Mouse (Mus musculus): ENCODE results near the gene Plxna4.

Plxna4 gene

DNA sequence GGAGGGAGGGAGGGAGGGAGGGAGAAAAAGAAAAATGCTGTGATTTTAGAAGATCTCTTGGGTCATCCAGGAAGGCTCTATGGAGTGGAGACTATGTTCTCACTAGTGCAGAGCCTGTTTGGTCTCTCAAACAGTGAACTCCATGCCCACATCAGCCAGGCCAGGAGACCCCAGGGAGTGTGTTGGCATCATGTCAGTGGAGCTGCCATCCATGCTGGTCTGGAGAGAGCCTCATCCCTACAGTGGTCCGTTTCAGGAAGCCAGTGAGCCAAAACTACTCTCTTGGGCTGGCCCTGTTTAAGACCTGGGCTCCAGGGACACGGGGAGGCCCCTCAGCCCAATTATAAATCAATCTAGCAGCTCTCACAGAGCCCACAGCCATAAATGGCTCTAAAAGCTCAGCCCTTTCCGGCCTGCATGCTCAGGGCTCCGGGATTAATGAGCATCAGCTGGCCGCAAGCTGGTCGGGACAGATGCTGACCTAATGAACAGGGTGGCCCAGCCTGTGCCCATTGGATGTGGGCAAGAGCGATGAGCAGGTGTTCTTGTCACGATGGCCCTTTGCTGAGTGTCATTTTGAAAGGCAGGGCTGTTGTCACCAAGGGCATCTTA lies 180.3 kb downstream of the Plxna4 start:
- no peak for DNase-seq (ENCODE audit: low read depth, low spot score)

- no peak for DNase-seq (ENCODE audit: low read depth, low spot score)
These were observed 181.5 kb downstream of the Plxna4 start for GRCm38 (mm10) chr6:32406316-32407095.

- no peak for DNase-seq (ENCODE audit: low read depth, low spot score)
These were observed 185.3 kb downstream of the Plxna4 start for GRCm38 (mm10) chr6:32402560-32403235.

DNA sequence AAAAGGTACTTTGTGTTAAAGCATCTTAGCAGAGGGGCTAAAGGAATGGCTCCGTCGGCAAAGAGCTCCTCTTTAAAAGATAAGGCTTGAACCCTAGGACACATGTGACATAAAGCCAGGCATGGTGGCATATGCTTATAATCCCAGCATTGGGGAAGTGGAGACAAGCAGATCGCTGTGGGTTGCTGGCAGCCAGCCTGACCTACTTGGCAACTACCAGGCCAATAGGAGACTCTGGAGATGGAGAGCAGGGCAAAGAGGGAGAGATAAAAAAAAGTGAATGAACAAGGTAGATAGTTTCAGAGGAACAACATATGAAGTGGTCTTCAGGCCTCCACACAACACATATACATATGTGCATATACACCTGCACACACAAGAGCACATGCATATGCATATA lies 189.7 kb downstream of the Plxna4 start:
- no peak for DNase-seq (ENCODE audit: low read depth, low spot score)

GRCm38 (mm10) chr6:32397133-32397730 lies 190.8 kb downstream of the Plxna4 start:
- DNase-seq (ENCODE audit: low read depth, low spot score): no peak

DNA sequence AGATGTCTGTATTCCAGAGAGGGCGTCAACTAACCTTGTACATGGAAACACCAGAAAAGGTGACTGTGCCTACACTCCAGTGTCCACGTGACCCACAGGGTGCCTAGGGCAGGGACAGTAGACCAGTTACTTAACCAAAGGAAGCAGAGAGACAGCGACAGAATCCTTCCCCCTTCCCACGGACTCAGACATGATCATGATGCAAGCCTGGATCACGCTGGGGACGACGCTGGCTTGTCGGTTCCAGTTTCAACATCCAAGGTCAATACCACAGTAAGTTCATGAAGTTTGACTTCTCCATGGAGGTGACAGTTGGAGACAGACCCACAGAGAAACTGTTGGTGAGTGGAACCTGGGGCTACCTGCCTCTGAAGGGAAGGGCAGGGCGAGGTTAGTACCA lies 192.6 kb downstream of the Plxna4 start:
- no peak for DNase-seq (ENCODE audit: low read depth, low spot score)

DNA sequence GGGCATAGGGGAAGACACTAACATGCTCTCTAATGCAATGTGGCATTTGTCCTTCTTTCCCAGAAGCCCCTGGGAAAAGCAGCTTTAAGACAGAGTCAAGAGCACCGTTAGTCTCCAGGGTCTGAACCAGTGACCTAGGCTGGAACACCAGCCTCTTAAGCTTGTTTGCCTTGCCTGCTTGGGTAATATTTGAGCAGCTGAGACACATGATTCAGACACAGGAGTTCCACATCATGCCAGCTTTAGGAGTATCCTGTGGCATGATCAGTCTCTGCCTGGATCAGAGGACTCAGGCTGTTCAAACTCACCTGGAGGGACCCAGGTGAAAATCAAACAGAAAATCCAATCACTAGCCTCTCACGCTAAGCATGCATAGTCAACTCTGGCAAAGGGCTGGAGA lies 195.7 kb downstream of the Plxna4 start:
- no peak for DNase-seq (ENCODE audit: low read depth, low spot score)

DNA sequence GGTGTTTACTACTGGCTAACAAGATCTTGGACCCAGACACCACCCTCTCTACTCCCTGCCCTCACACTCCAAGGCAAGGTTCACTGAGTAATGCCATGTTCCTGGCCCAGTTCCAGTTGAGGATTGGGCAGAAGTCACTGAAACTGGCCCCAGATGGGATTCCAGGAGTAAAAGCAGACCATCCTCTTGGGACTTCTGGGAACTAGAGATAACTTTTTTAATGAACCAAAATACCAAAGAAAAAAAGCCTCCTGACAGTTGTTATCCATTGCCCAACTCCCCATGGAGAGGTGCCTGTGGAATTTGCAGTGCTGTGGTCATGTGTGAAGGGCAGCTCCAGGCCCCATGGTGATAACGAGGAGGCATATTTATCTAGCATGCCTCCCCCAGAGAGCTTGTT lies 199.7 kb downstream of the Plxna4 start:
- no peak for DNase-seq (ENCODE audit: low read depth, low spot score)

DNA sequence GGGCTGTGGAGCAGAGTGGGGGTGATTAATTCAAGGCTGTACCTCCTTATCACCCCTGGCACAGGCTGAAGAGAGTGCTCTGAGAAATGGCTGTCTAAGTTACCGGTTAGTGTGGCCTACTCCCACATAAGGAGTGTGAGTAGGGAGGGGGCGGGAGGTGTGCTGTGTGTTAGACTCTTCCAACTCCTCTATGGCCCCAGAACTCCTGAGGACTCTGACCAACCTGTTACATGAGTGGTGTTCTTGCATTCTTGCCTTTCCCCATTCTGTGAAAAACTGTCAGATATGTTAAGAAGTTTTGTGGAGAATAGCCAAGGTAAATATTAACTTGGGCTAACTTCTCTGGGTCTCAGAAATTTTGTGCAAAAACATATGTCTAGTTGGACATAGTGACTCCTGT lies 201.1 kb downstream of the Plxna4 start:
- DNase-seq (ENCODE audit: low read depth, low spot score): no peak

GRCm38 (mm10) chr6:32384937-32385336 lies 203.1 kb downstream of the Plxna4 start:
- DNase-seq (ENCODE audit: low read depth, low spot score): no peak

DNA sequence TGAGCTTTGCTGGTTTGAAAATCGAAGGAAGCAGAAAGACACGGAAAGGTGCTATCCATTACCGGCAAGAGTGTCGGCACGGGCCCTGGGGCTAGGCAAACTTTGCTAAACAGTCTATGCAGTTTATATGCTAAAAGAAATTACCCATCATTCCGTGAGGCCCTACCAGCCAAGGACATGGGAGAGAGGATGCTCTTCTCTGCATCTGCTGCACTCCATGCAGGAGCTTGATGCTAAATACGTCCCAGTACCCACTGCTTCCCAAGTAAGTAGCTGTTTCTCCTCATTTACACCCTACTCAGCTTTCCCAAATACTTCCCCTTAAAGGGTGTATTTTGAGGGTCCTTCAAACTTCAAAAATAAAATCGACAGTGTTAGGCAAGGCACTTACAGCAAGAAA lies 203.6 kb downstream of the Plxna4 start:
- DNase-seq (ENCODE audit: low read depth, low spot score): no peak

DNA sequence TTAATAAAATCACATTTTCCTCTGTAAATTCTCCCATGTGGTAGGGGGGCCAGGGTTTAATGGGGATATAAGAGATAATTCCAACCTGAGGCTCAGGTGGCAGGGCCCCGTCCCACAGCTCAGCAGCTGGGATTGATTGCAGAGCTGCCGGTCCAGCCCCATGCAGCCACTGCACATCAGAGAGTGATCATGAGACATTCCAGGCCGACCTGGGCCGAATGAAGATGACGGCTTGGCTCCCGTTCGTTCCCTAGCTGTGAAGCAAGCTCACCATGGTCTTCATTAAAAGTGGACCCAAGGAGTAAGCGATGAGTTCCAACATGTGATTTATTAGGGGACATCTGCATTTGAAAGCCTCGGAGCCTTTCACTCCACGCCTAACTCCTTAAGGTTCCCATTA lies 206.5 kb downstream of the Plxna4 start:
- DNase-seq (ENCODE audit: low read depth, low spot score): no peak

DNA sequence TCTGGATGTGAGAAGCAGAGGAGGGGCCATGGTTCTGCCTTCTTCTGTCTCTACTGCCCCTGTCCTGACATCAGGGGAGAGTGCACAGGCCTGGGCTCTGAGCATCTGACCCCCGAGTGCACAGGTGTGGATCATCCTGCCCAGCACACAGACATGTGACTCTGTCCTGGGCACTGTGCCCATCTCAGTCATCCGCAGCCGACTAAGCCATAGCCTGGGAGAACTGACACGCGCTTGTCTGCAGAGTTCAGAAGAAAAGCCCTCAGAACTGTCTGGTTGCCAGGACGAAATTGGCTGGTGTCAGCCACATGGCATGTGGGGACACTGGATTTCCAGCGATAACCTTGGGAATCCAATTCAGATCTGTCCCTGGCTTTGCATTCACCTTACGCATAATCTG lies 210.8 kb downstream of the Plxna4 start:
- DNase-seq (ENCODE audit: low read depth, low spot score): no peak

DNA sequence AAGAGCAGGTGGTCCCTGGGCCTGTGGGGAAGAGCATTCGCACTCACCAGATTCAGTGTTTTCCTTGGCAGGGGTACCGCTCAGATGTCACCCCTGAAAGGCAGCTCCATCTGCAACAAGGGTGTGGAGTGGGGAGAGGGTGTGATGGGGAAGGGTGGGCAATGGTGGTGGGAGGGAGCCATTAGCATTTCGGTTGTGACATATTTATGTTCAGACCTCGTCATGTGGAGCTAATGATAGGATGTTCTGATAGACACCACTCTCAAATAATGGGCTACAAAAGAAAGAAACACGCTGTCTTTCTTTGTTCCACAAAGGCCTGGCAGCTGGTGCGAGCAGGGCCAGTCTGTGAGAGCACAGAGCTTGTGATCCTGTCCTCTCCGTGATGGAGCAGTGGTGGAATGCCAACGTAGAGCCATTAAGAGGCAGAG lies 214.0 kb downstream of the Plxna4 start:
- DNase-seq (ENCODE audit: low read depth, low spot score): no peak

- no peak for DNase-seq (ENCODE audit: low read depth, low spot score)
These were observed 218.9 kb downstream of the Plxna4 start for GRCm38 (mm10) chr6:32369092-32369491.

DNA sequence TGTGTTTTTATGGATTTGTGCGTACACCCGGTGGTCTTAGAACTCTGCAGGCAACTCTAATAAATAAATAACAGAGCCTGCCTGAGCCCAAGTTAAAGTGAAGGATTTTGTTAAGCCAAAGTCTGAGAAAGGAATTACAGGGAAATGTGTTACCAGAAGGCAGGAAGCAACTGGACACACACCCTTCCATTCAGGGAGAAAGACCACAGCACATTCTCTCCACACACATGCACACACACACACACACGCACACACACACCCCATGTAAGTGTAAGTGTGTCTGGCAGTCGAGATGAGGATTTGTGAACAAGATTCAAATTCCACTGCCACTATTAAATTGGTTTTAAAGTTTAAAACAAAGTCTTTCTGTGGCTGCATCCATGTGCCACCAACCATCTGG lies 219.6 kb downstream of the Plxna4 start:
- no peak for DNase-seq (ENCODE audit: low read depth, low spot score)

DNA sequence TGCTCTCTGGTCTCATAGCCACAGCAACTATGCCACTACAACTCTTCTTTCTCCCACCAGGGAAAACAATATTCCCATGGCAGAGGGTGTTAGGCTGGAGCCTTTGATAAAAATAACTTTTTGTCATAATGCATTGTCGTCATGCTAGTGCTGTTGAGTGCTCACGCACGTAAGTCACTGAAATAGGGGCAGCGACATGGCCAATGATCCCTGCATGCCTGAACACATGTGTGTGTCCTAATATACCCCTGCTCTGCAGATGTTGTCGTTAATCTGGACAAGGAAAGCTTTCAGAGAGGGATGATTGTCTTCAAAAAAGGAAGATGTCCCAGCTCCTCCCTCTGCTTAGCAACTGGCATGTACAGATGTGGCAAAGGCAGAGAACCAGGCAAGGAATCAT lies 223.1 kb downstream of the Plxna4 start:
- no peak for DNase-seq (ENCODE audit: low read depth, low spot score)

DNA sequence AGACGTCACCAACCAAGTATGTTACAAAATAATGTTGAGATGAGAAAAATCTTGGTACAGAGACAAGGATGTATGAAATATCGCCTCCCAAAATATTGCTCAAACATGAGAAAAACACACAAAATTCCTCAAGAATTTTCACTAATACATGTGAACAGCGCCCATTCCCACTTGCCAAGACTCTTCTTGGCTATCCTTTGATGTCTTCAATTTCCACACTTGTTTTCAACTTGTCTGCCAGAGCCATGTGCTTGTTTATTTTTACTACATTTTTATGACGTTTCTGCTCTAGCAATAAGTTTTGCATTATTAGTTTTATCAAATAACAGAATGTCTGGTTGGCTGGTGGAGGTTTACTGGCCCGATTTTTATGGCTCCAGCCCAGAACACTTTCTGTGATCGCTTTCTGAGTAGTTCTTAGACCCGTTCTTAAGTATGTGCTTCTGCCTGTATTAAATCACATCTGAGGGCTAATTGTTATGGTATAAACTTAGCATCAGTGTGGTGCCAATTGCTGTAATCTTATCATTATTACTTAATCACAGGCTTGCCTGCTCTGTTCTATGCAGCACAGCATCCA lies 224.4 kb downstream of the Plxna4 start:
- no peak for DNase-seq (ENCODE audit: low read depth, low spot score)

GRCm38 (mm10) chr6:32362421-32362820 lies 225.6 kb downstream of the Plxna4 start:
- DNase-seq (ENCODE audit: low read depth, low spot score): no peak

GRCm38 (mm10) chr6:32359675-32360074 lies 228.3 kb downstream of the Plxna4 start:
- DNase-seq (ENCODE audit: low read depth, low spot score): no peak

- DNase-seq (ENCODE audit: low read depth, low spot score): no peak
These were observed 230.5 kb downstream of the Plxna4 start for GRCm38 (mm10) chr6:32357497-32357896.

DNA sequence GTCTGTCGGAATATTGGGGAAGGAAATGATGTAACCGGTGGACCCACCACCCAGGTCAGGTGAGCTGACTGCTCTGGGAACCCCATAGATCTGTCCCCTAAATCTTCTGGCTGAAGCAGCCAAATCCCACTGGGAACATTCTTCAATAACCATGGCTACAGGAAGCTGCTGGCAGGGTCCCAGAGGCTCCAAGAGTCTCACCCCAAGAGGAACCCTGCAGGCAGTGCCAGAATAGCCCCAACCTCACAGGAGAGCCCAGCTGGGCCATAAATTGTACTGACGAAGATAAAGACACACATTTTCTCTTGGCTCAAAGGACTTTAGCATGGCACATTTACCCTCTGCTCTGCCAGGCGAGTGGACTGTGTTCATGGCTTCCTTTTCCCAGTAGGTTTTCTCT lies 232.4 kb downstream of the Plxna4 start:
- no peak for DNase-seq (ENCODE audit: low read depth, low spot score)
